Mouse (Mus musculus): ENCODE measurements around the gene Camk2d. TPM values are rescaled to one million over a fixed set of nuclear protein-coding genes. Genes with fewer than 3 reads are reported as not detected.

Gene Camk2d
- total and polyA plus RNA-seq, 3 experiments: 66.1 to 80.4 (median 77.3) TPM

- TF ChIP-seq ETS1 (conservative IDR thresholded peaks at IDR 0.05; ENCODE audit: low read depth, low read length) (peak; percentile 29; the same call in 1 of the 2 replicates), NELFE (IDR thresholded peaks at IDR 0.05; ENCODE audit: low read depth, low read length) (no peak), MAFK (IDR thresholded peaks at IDR 0.05; ENCODE audit: insufficient replicate concordance, low read length) (no peak), RCOR1 (conservative IDR thresholded peaks at IDR 0.05; ENCODE audit: low read depth, low read length) (no peak), USF1 (IDR thresholded peaks at IDR 0.05; ENCODE audit: low read depth, low read length) (no peak), PAX5 (IDR thresholded peaks at IDR 0.05; ENCODE audit: low read length) (no peak), ZNF384 (IDR thresholded peaks at IDR 0.05; ENCODE audit: low read depth, low read length) (0 out of 2 replicates have a peak, but pooled peaks have one; percentile 18), GABPA (IDR thresholded peaks at IDR 0.05; ENCODE audit: insufficient replicate concordance, low read depth, low read length) (no peak), POLR2AphosphoS2 (IDR thresholded peaks at IDR 0.05; ENCODE audit: low read depth, low read length) (no peak), ZC3H11A (IDR thresholded peaks at IDR 0.05; ENCODE audit: low read depth, low read length) (no peak), MAZ (IDR thresholded peaks at IDR 0.05; ENCODE audit: low read depth, low read length) (no peak), ZMIZ1 (IDR thresholded peaks at IDR 0.05; ENCODE audit: low read depth, low read length) (no peak), NRF1 (IDR thresholded peaks at IDR 0.05; ENCODE audit: low read depth, low read length) (no peak), SMC3 (IDR thresholded peaks at IDR 0.05; ENCODE audit: low read depth, low read length) (no peak), EP300 (IDR thresholded peaks at IDR 0.05; ENCODE audit: low read length) (peak; percentile 67), TCF12 (IDR thresholded peaks at IDR 0.05; ENCODE audit: low read depth, low read length) (no peak), CHD1 (IDR thresholded peaks at IDR 0.05; ENCODE audit: low read depth, low read length) (no peak), MYC (IDR thresholded peaks at IDR 0.05; ENCODE audit: low read depth, low read length) (peak; percentile 92), RAD21 (IDR thresholded peaks at IDR 0.05; ENCODE audit: low read depth, low read length) (no peak), CHD2 (IDR thresholded peaks at IDR 0.05; ENCODE audit: low read length) (no peak), ELF1 (IDR thresholded peaks at IDR 0.05; ENCODE audit: low read depth, low read length) (no peak)
Measured at GRCm38 (mm10) chr3:126793035-126793964, 197.2 kb downstream of the Camk2d start (continued).

GRCm38 (mm10) chr3:126795904-126796303, 199.8 kb downstream of the Camk2d start:
- Histone ChIP-seq H3K4me1 (ENCODE audit: control insufficient read depth in 1 of 2, insufficient read depth in 2 of 2) (peaks cover 10 to 31% of the 10 kb centered on the region in 2 experiments; a peak in 3 of 4 replicates), H3K9ac (ENCODE audit: insufficient read depth, low read depth) (no peak overlapping the region), H3K36me3 (replicated peaks in 1 of 2; ENCODE audit: control insufficient read depth in 1 of 2, insufficient read depth in 1 of 2, low read length in 1 of 2) (peaks cover 41 to 80% of the 10 kb centered on the region in 2 experiments), H3K4me2 (ENCODE audit: insufficient read depth, low read depth, poor library complexity, severe bottlenecking) (no peak overlapping the region), H3K9me3 (replicated peaks; ENCODE audit: low read length) (no peaks in the 10 kb centered on the region), H3K4me3 (replicated peaks in 1 of 3; ENCODE audit: low read depth in 2 of 3, low read length in 2 of 3, poor library complexity in 1 of 3) (no peak overlapping the region), H3K27ac (ENCODE audit: insufficient read depth, low read depth) (no peak overlapping the region), H3K79me2 (replicated peaks; ENCODE audit: control insufficient read depth, extremely low read depth, insufficient read depth, poor library complexity, severe bottlenecking) (no peaks in the 10 kb centered on the region; the same call in 1 of the 2 replicates), H3K27me3 (replicated peaks) (no peaks in the 10 kb centered on the region)
- DNase-seq (ENCODE audit: extremely low read depth): no peak
- dilution Hi-C loops (cut with MboI; ENCODE audit: extremely low pct_ligation_motif_present, extremely low pct_unique_long_range_greater_than_20kb, low sequenced_read_pairs) (no loop called here), in situ Hi-C loops (cut with MboI; ENCODE audit: low pct_ligation_motif_present, low pct_unique_long_range_greater_than_20kb, low sequenced_read_pairs) (no loop called here)
- no peak for TF ChIP-seq HCFC1 (IDR thresholded peaks at IDR 0.05; ENCODE audit: low read depth, low read length)
- TF ChIP-seq ELF1 (IDR thresholded peaks at IDR 0.05; ENCODE audit: low read depth, low read length): no peak
- no peak for TF ChIP-seq MAX (IDR thresholded peaks at IDR 0.05; ENCODE audit: low read length)
- TF ChIP-seq JUND (conservative IDR thresholded peaks at IDR 0.05; ENCODE audit: low read depth, low read length): no peak
- TF ChIP-seq ZNF384 (IDR thresholded peaks at IDR 0.05; ENCODE audit: low read depth, low read length): no peak
- no peak for TF ChIP-seq POLR2A (IDR thresholded peaks at IDR 0.05; ENCODE audit: low read depth, low read length)
- no peak for TF ChIP-seq CHD1 (IDR thresholded peaks at IDR 0.05; ENCODE audit: low read depth, low read length)
- TF ChIP-seq UBTF (IDR thresholded peaks at IDR 0.05; ENCODE audit: low read depth, low read length): no peak
- TF ChIP-seq CTCF (conservative IDR thresholded peaks at IDR 0.05 in 1 of 2, IDR thresholded peaks at IDR 0.05 in 1 of 2; ENCODE audit: low read depth in 2 of 2, low read length in 2 of 2): no peak
- no peak for TF ChIP-seq USF2 (conservative IDR thresholded peaks at IDR 0.05; ENCODE audit: low read depth, low read length)
- TF ChIP-seq GABPA (IDR thresholded peaks at IDR 0.05; ENCODE audit: insufficient replicate concordance, low read depth, low read length): no peak
- no peak for TF ChIP-seq JUN (IDR thresholded peaks at IDR 0.05; ENCODE audit: insufficient read depth, low read depth, low read length)
- TF ChIP-seq ZC3H11A (IDR thresholded peaks at IDR 0.05; ENCODE audit: low read depth, low read length): no peak
- no peak for TF ChIP-seq ETS1 (conservative IDR thresholded peaks at IDR 0.05; ENCODE audit: low read depth, low read length)
- TF ChIP-seq IRF4 (IDR thresholded peaks at IDR 0.05; ENCODE audit: low read depth, low read length): no peak
- no peak for TF ChIP-seq SIN3A (IDR thresholded peaks at IDR 0.05; ENCODE audit: low read length)
- no peak for TF ChIP-seq E2F4 (IDR thresholded peaks at IDR 0.05; ENCODE audit: insufficient replicate concordance, low read depth, low read length)
- TF ChIP-seq SMC3 (IDR thresholded peaks at IDR 0.05; ENCODE audit: low read depth, low read length): no peak
- TF ChIP-seq MXI1 (IDR thresholded peaks at IDR 0.05; ENCODE audit: low read depth, low read length): no peak
- TF ChIP-seq BHLHE40 (IDR thresholded peaks at IDR 0.05; ENCODE audit: low read depth, low read length): no peak

Data from CH12.LX (cell line).